Mouse (Mus musculus) T-helper 2 cell (primary cell): ENCODE measurements around the gene Slc39a11.

Experiments used
- in situ Hi-C: fragments of 300-600 bp; cut with MboI, MseI; formaldehyde crosslinking; loops from one replicate; pipeline ENCODE4 v1.15.1; 2025; ENCODE audit warnings: high pct_unique_total_duplicates

Gene Slc39a11

GRCm38 (mm10) chr11:113362617-113363016 is 287.3 kb downstream of the Slc39a11 start:
- in situ Hi-C loops, result loop anchor here (25.0 kb wide), 1 partner anchor 1300 kb away; no protein-coding TSS in a partner anchor

- in situ Hi-C loops, result loop anchor here (25.0 kb wide), 1 partner anchor 1298 kb away; no protein-coding TSS in a partner anchor
Observed at GRCm38 (mm10) chr11:113360049-113360835, 289.6 kb downstream of the Slc39a11 start.

GRCm38 (mm10) chr11:113355932-113356331 is 293.9 kb downstream of the Slc39a11 start:
- in situ Hi-C loops, result loop anchor here (25.0 kb wide), 1 partner anchor 1294 kb away; no protein-coding TSS in a partner anchor

GRCm38 (mm10) chr11:113352085-113352815 is 297.6 kb downstream of the Slc39a11 start:
- in situ Hi-C loops, result loop anchor here (25.0 kb wide), 1 partner anchor 1290 kb away; no protein-coding TSS in a partner anchor

GRCm38 (mm10) chr11:113350583-113350982 is 299.3 kb downstream of the Slc39a11 start:
- in situ Hi-C loops, result loop anchor here (25.0 kb wide), 1 partner anchor 1288 kb away; no protein-coding TSS in a partner anchor

GRCm38 (mm10) chr11:113346895-113347514 is 302.9 kb downstream of the Slc39a11 start:
- in situ Hi-C loops, result no loop called here

- in situ Hi-C loops, result no loop called here
Observed at GRCm38 (mm10) chr11:113339770-113340169, 310.1 kb downstream of the Slc39a11 start.

GRCm38 (mm10) chr11:113338581-113338980 is 311.3 kb downstream of the Slc39a11 start:
- in situ Hi-C loops, result no loop called here

- in situ Hi-C loops, result no loop called here
Observed at GRCm38 (mm10) chr11:113335706-113336105, 314.2 kb downstream of the Slc39a11 start.

- in situ Hi-C loops, result no loop called here
Observed at GRCm38 (mm10) chr11:113334444-113334881, 315.4 kb downstream of the Slc39a11 start.

- in situ Hi-C loops, result no loop called here
Observed at GRCm38 (mm10) chr11:113333535-113333934, 316.3 kb downstream of the Slc39a11 start.

GRCm38 (mm10) chr11:113330061-113330591 is 319.8 kb downstream of the Slc39a11 start:
- in situ Hi-C loops, result no loop called here

GRCm38 (mm10) chr11:113327499-113328062 is 322.3 kb downstream of the Slc39a11 start:
- in situ Hi-C loops, result no loop called here

- in situ Hi-C loops, result no loop called here
Observed at GRCm38 (mm10) chr11:113326387-113327011, 323.4 kb downstream of the Slc39a11 start.

- in situ Hi-C loops, result no loop called here
Observed at GRCm38 (mm10) chr11:113321601-113322000, 328.3 kb downstream of the Slc39a11 start.

- in situ Hi-C loops, result loop anchor here (10.0 kb wide), 1 partner anchor 315 kb away; no protein-coding TSS in a partner anchor
Observed at GRCm38 (mm10) chr11:113309265-113309951, 340.5 kb downstream of the Slc39a11 start.

- in situ Hi-C loops, result loop anchor here (10.0 kb wide), 1 partner anchor 316 kb away; no protein-coding TSS in a partner anchor
Observed at GRCm38 (mm10) chr11:113308256-113308941, 341.5 kb downstream of the Slc39a11 start.

- in situ Hi-C loops, result loop anchor here (10.0 kb wide), 1 partner anchor 322 kb away; no protein-coding TSS in a partner anchor
Observed at GRCm38 (mm10) chr11:113303204-113303603, 346.7 kb downstream of the Slc39a11 start.

GRCm38 (mm10) chr11:113299492-113299891 is 350.4 kb downstream of the Slc39a11 start:
- in situ Hi-C loops, result no loop called here
